Comparison of ENCODE assay signal across 8 mouse cellular contexts in genomic region chr17:70872936-70873777, GRCm38 (mm10). TPM values are rescaled to one million over a fixed set of nuclear protein-coding genes. Genes with fewer than 3 reads are reported as not detected.
DNase-seq lines count a peak whose midpoint lies in the region; ATAC-seq and TF ChIP-seq lines count a peak whose summit lies in the region.

No protein-coding gene starts in this region.

- no peak for DNase-seq in kidney, adult 2 months
- peak; percentile 83 for DNase-seq in brain, embryonic 14.5 days (ENCODE audit: low read depth)
- peak; percentile 6 to 15 for DNase-seq in heart, postnatal 10 days
- DNase-seq in gastrocnemius, postnatal 36 days: no peak
- no peak for DNase-seq in urinary bladder, postnatal 14 days (ENCODE audit: low spot score)

- no peak for TF ChIP-seq POLR2A in kidney, adult 2 months (IDR thresholded peaks at IDR 0.05; ENCODE audit: low read depth, low read length)
- TF ChIP-seq POLR2A in brain, embryonic 14.5 days (IDR thresholded peaks at IDR 0.05; ENCODE audit: borderline replicate concordance, extremely low read depth, insufficient read depth, insufficient read length, poor library complexity, severe bottlenecking): no peak
- TF ChIP-seq POLR2A in olfactory bulb, adult 2 months (IDR thresholded peaks at IDR 0.05; ENCODE audit: insufficient read depth, low read depth, low read length): no peak

- H3K4me3 ChIP-seq in kidney, embryonic 15.5 days (replicated peaks): peak overlapping the region; percentile 16; the same call in 1 of the 2 replicates
- no peak overlapping the region for H3K4me3 ChIP-seq in kidney, adult 2 months (ENCODE audit: insufficient read depth, low read depth, low read length)
- H3K4me3 ChIP-seq in liver, embryonic 12.5 days: peak overlapping the region; percentile 17
- peak overlapping the region; percentile 47 for H3K4me3 ChIP-seq in olfactory bulb, adult 2 months (ENCODE audit: insufficient read depth, low read depth, low read length)

- H3K4me1 ChIP-seq in kidney, embryonic 15.5 days: peaks cover 16% of the 10 kb centered on the region
- H3K4me1 ChIP-seq in kidney, adult 2 months (ENCODE audit: control insufficient read depth, insufficient read depth, low read length): no peaks in the 10 kb centered on the region; the same call in 1 of the 2 replicates
- H3K4me1 ChIP-seq in liver, embryonic 12.5 days: 0 out of 2 replicates have a peak, but pooled peaks cover 6% of the 10 kb centered on the region
- peaks cover 8% of the 10 kb centered on the region for H3K4me1 ChIP-seq in olfactory bulb, adult 2 months (ENCODE audit: control insufficient read depth, insufficient read depth, low read length)

- 0 out of 2 replicates have a peak, but pooled peaks have one; percentile 40 for ATAC-seq in kidney, embryonic 15.5 days (replicated peaks; ENCODE audit: low FRiP score)
- peak; percentile 36 for ATAC-seq in liver, embryonic 12.5 days

- 0 out of 2 replicates have a peak overlapping the region, but pooled peaks have one; percentile 19 for H3K27ac ChIP-seq in kidney, embryonic 15.5 days
- H3K27ac ChIP-seq in kidney, adult 2 months (ENCODE audit: insufficient read depth, low read depth, low read length): no peak overlapping the region
- peak overlapping the region; percentile 30; the same call in 1 of the 2 replicates for H3K27ac ChIP-seq in liver, embryonic 12.5 days
- H3K27ac ChIP-seq in olfactory bulb, adult 2 months (ENCODE audit: insufficient read depth, low read depth, low read length): no peak overlapping the region

- 41% methylated on average over 21 of the region's 21 CpGs for WGBS in kidney, embryonic 15.5 days
- 50% methylated on average over 21 of the region's 21 CpGs for WGBS in kidney, adult 2 months
- WGBS in liver, embryonic 12.5 days (ENCODE audit: insufficient replicate concordance): 44% methylated on average over 21 of the region's 21 CpGs
- 11% methylated on average over 21 of the region's 21 CpGs for WGBS in olfactory bulb, adult 2 months

- no peaks in the 10 kb centered on the region for H3K27me3 ChIP-seq in kidney, embryonic 15.5 days
- no peaks in the 10 kb centered on the region for H3K27me3 ChIP-seq in kidney, adult 2 months (replicated peaks; ENCODE audit: control insufficient read depth, insufficient read depth, low read length)
- H3K27me3 ChIP-seq in liver, embryonic 12.5 days (replicated peaks): no peaks in the 10 kb centered on the region

- peak overlapping the region; percentile 48 for H3K4me2 ChIP-seq in kidney, embryonic 15.5 days
- peak overlapping the region; percentile 51 for H3K4me2 ChIP-seq in liver, embryonic 12.5 days

- no peaks in the 10 kb centered on the region for H3K36me3 ChIP-seq in kidney, embryonic 15.5 days
- H3K36me3 ChIP-seq in kidney, adult 2 months (ENCODE audit: control insufficient read depth, insufficient read depth, low read length): no peaks in the 10 kb centered on the region
- no peaks in the 10 kb centered on the region for H3K36me3 ChIP-seq in liver, embryonic 12.5 days

- no peaks in the 10 kb centered on the region for H3K9me3 ChIP-seq in kidney, embryonic 15.5 days (replicated peaks)
- H3K9me3 ChIP-seq in liver, embryonic 12.5 days (replicated peaks): no peaks in the 10 kb centered on the region

- H3K9ac ChIP-seq in kidney, embryonic 15.5 days: no peak overlapping the region
- H3K9ac ChIP-seq in liver, embryonic 12.5 days: no peak overlapping the region

- intact Hi-C loops in heart, postnatal 10 days (cut with DNase I): no loop called here
- intact Hi-C loops in gastrocnemius, postnatal 36 days (cut with DNase I): no loop called here

- TF ChIP-seq CTCF in kidney, adult 2 months (conservative IDR thresholded peaks at IDR 0.05; ENCODE audit: insufficient read depth, insufficient read length, low read depth, low read length): no peak
- TF ChIP-seq CTCF in brain, embryonic 14.5 days (IDR thresholded peaks at IDR 0.05; ENCODE audit: borderline replicate concordance, extremely low read depth, insufficient read depth, insufficient read length): no peak
- no peak for TF ChIP-seq CTCF in olfactory bulb, adult 2 months (IDR thresholded peaks at IDR 0.05; ENCODE audit: insufficient read depth, low read depth, low read length)

RNA-seq across cellular contexts. Expression of gene Tgif1, which starts 19.8 kb away (rescaled TPM):
- polyA plus RNA-seq in kidney, embryonic 15.5 days (2015; fragmentation: Nextera tagmentation; extraction: Ambion mirVana): 87.9 and 89.6 TPM in 2 replicates
- polyA plus RNA-seq in kidney, adult 2 months (2012; rRNA removed): 20.1 and 20.7 TPM in 2 replicates
- 17.2 and 19.2 TPM in 2 replicates for polyA plus RNA-seq in brain, embryonic 14.5 days (2012; rRNA removed)
- 10 to 100 TPM; 11.1 TPM for total RNA-seq in heart, postnatal 10 days (2021)
- 13.3 and 13.8 TPM in 2 replicates for polyA plus RNA-seq in liver, embryonic 12.5 days (2016; fragmentation: Nextera tagmentation; extraction: Ambion mirVana)
- polyA plus RNA-seq in olfactory bulb, adult 2 months (2012; ENCODE audit: insufficient read depth, insufficient read length, low replicate concordance, missing spikeins): not detected in 2 replicates
- total RNA-seq in gastrocnemius, postnatal 36 days (2021): 1 to 10 TPM; 5.8 to 6.0 TPM

Comparison
In these comparisons a context has a peak if more than half of its experiments do, and no peak if none do; other contexts are left out.
1. H3K27ac ChIP-seq: peak in kidney, embryonic 15.5 days (single experiment) and liver, embryonic 12.5 days (single experiment); none in kidney, adult 2 months (single experiment) and olfactory bulb, adult 2 months (single experiment).
2. DNase-seq: peak in brain, embryonic 14.5 days (single experiment) and heart, postnatal 10 days (2 of 2); none in kidney, adult 2 months (single experiment), gastrocnemius, postnatal 36 days (0 of 2) and urinary bladder, postnatal 14 days (single experiment).
3. RNA of gene Tgif1, which starts 19.8 kb away (polyA plus RNA-seq): 87.9 to 89.6 TPM in kidney, embryonic 15.5 days, 20.1 to 20.7 TPM in kidney, adult 2 months, 17.2 to 19.2 TPM in brain, embryonic 14.5 days and 13.3 to 13.8 TPM in liver, embryonic 12.5 days; not detected in olfactory bulb, adult 2 months; every median in the first group is over 10 times any median in the second.